Mouse (Mus musculus): ENCODE measurements around the gene Prokr1.

Prokr1 gene

GRCm38 (mm10) chr6:87531456-87532015 is 59.0 kb downstream of the Prokr1 start:
- in situ Hi-C loops (cut with MboI; ENCODE audit: unreplicated experiment in 2 of 2): no loop called here

- in situ Hi-C loops (cut with MboI; ENCODE audit: unreplicated experiment in 2 of 2): no loop called here
Observed at GRCm38 (mm10) chr6:87530386-87530785, 60.2 kb downstream of the Prokr1 start.

Data from v-Abl transformed pro-B cells (cell line).